Mouse (Mus musculus) bone marrow macrophage, adult 2 months (primary cell): Measurements from ENCODE around the gene Pnliprp1. TPM values are rescaled to one million over a fixed set of nuclear protein-coding genes. Genes with fewer than 3 reads are reported as not detected.

Experiments used
- H3K27ac ChIP-seq: 2 replicates; pipeline ENCODE4 v1.5.1; 2012; ENCODE audit warnings: low read depth, low read length; ENCODE audit not compliant: insufficient read depth
- H3K4me1 ChIP-seq: 2 replicates; pipeline ENCODE4 v1.6.1; 2012; ENCODE audit warnings: low read length; ENCODE audit not compliant: control insufficient read depth, insufficient read depth
- H3K4me3 ChIP-seq: 2 replicates; pipeline ENCODE4 v1.5.1; 2012; ENCODE audit warnings: mild to moderate bottlenecking, low read length, moderate library complexity; ENCODE audit not compliant: insufficient read depth
- CTCF ChIP-seq: IDR thresholded peaks from 2 replicates; pipeline ENCODE4 v1.5.1; 2012; ENCODE audit warnings: low read depth, mild to moderate bottlenecking, low read length, moderate library complexity
- POLR2A ChIP-seq: IDR thresholded peaks from 2 replicates; pipeline ENCODE4 v1.6.1; 2012; ENCODE audit warnings: mild to moderate bottlenecking, low read depth, low read length, borderline replicate concordance
- polyA plus RNA-seq: library from polyadenylated mRNA; stranded (reverse); fragments of >200 nt; gene quantifications from 2 replicates; pipeline ENCODE4 v1.2.4, GENCODE M21; 2012; ENCODE audit not compliant: missing spikeins, insufficient read depth, insufficient read length

Gene Pnliprp1
- not detected in 2 replicates for polyA plus RNA-seq

- Histone ChIP-seq H3K4me1 (no peaks in the 10 kb centered on the region), H3K27ac (no peak within 1 kb of the TSS), H3K4me3 (no peak within 1 kb of the TSS)
- no peak for TF ChIP-seq POLR2A
- TF ChIP-seq CTCF, result no peak
Measured at GRCm38 (mm10) chr19:58728445-58729031, at the start of gene Pnliprp1. Gene Pnliprp1, plus strand, starts transcription at chr19:58728887.

- Histone ChIP-seq H3K27ac (no peak overlapping the region), H3K4me3 (no peak overlapping the region), H3K4me1 (no peaks in the 10 kb centered on the region)
- TF ChIP-seq CTCF (no peak), POLR2A (no peak)
Measured at GRCm38 (mm10) chr19:58688933-58689332, 39.8 kb upstream of the Pnliprp1 start.

GRCm38 (mm10) chr19:58695314-58695713 is 33.4 kb upstream of the Pnliprp1 start:
- Histone ChIP-seq H3K4me3 (no peak overlapping the region), H3K27ac (no peak overlapping the region), H3K4me1 (no peaks in the 10 kb centered on the region)
- no peak for TF ChIP-seq CTCF
- no peak for TF ChIP-seq POLR2A

- Histone ChIP-seq H3K4me3 (no peak overlapping the region), H3K4me1 (no peaks in the 10 kb centered on the region), H3K27ac (no peak overlapping the region)
- TF ChIP-seq CTCF (no peak), POLR2A (no peak)
Measured at GRCm38 (mm10) chr19:58696235-58696634, 32.5 kb upstream of the Pnliprp1 start.

GRCm38 (mm10) chr19:58704556-58704955 is 24.1 kb upstream of the Pnliprp1 start:
- no peak for TF ChIP-seq POLR2A
- no peak for TF ChIP-seq CTCF
- no peak overlapping the region for H3K4me3 ChIP-seq
- H3K27ac ChIP-seq, result no peak overlapping the region
- H3K4me1 ChIP-seq, result no peaks in the 10 kb centered on the region

- H3K4me3 ChIP-seq, result no peak overlapping the region
- H3K4me1 ChIP-seq, result no peaks in the 10 kb centered on the region
- H3K27ac ChIP-seq, result no peak overlapping the region
- no peak for TF ChIP-seq CTCF
- TF ChIP-seq POLR2A, result no peak
Measured at GRCm38 (mm10) chr19:58708611-58709010, 20.1 kb upstream of the Pnliprp1 start.

GRCm38 (mm10) chr19:58717925-58718324 is 10.8 kb upstream of the Pnliprp1 start:
- H3K27ac ChIP-seq, result no peak overlapping the region
- H3K4me1 ChIP-seq, result no peaks in the 10 kb centered on the region
- no peak overlapping the region for H3K4me3 ChIP-seq
- TF ChIP-seq CTCF, result no peak
- TF ChIP-seq POLR2A, result no peak

GRCm38 (mm10) chr19:58720439-58720838 is 8.2 kb upstream of the Pnliprp1 start:
- TF ChIP-seq CTCF, result no peak
- no peak for TF ChIP-seq POLR2A
- Histone ChIP-seq H3K4me3 (no peak overlapping the region), H3K4me1 (no peaks in the 10 kb centered on the region), H3K27ac (no peak overlapping the region)

- no peak for TF ChIP-seq POLR2A
- TF ChIP-seq CTCF, result no peak
- no peaks in the 10 kb centered on the region for H3K4me1 ChIP-seq
- H3K4me3 ChIP-seq, result no peak overlapping the region
- H3K27ac ChIP-seq, result no peak overlapping the region
Measured at GRCm38 (mm10) chr19:58726551-58726950, 2.1 kb upstream of the Pnliprp1 start.

GRCm38 (mm10) chr19:58727756-58728155 is 931 bp upstream of the Pnliprp1 start:
- Histone ChIP-seq H3K4me3 (no peak overlapping the region), H3K4me1 (no peaks in the 10 kb centered on the region), H3K27ac (no peak overlapping the region)
- TF ChIP-seq POLR2A, result no peak
- TF ChIP-seq CTCF, result no peak

GRCm38 (mm10) chr19:58733216-58733615 is 4.5 kb downstream of the Pnliprp1 start:
- no peak overlapping the region for H3K4me3 ChIP-seq
- H3K27ac ChIP-seq, result no peak overlapping the region

More at GRCm38 (mm10) chr19:58733216-58733615, 4.5 kb downstream of the Pnliprp1 start:
- no peaks in the 10 kb centered on the region for H3K4me1 ChIP-seq
- no peak for TF ChIP-seq CTCF
- no peak for TF ChIP-seq POLR2A
